Mouse (Mus musculus) limb, embryonic 12.5 days (tissue): ENCODE measurements around the gene Mgat5. TPM values are rescaled to one million over a fixed set of nuclear protein-coding genes. Genes with fewer than 3 reads are reported as not detected.

ENCODE experiments used
- ATAC-seq: fragments of 200-750 bp; cut with Nextera tagmentation; 2 replicates; pipeline ENCODE4 v1.8.0; 2017; ENCODE audit warnings: low read depth, moderate TSS enrichment; ENCODE audit not compliant: insufficient number of reproducible peaks, insufficient read depth, low FRiP score, low TSS enrichment
- H3K27ac ChIP-seq: fragments of 300-500 bp; sonication (generic); 2 replicates; pipeline ENCODE4 v1.5.1; 2016; ENCODE audit warnings: mild to moderate bottlenecking, moderate library complexity
- H3K27me3 ChIP-seq: fragments of 300-500 bp; sonication (generic); 2 replicates; pipeline ENCODE4 v1.6.1; 2016; ENCODE audit warnings: mild to moderate bottlenecking, moderate library complexity
- H3K36me3 ChIP-seq: fragments of 300-500 bp; sonication (generic); 2 replicates; pipeline ENCODE4 v1.6.1; 2016; ENCODE audit warnings: mild to moderate bottlenecking, moderate library complexity
- H3K4me1 ChIP-seq: fragments of 300-500 bp; sonication (generic); replicated peaks from 2 replicates; pipeline ENCODE4 v1.6.1; 2016
- H3K4me2 ChIP-seq: fragments of 300-500 bp; sonication (generic); 2 replicates; pipeline ENCODE4 v1.6.1; 2016; ENCODE audit warnings: mild to moderate bottlenecking, moderate library complexity
- H3K4me3 ChIP-seq: fragments of 300-500 bp; sonication (generic); replicated peaks from 2 replicates; pipeline ENCODE4 v1.5.1; 2016; ENCODE audit warnings: mild to moderate bottlenecking
- H3K9ac ChIP-seq: fragments of 300-500 bp; sonication (generic); replicated peaks from 2 replicates; pipeline ENCODE4 v1.6.1; 2016; ENCODE audit warnings: mild to moderate bottlenecking, moderate library complexity
- H3K9me3 ChIP-seq: fragments of 300-500 bp; sonication (generic); 2 replicates; pipeline ENCODE4 v1.6.1; 2016; ENCODE audit warnings: mild to moderate bottlenecking, moderate library complexity
- WGBS: fragments of 180-500 bp; shearing (Covaris S2); methylation state at CpG from one replicate; pipeline ENCODE4 v1.1.7; 2016; 5-methylcytosine and 5-hydroxymethylcytosine counted together
- polyA plus RNA-seq: library from polyadenylated mRNA; unstranded; fragments of >200 nt; fragmentation: Nextera tagmentation; extraction: Ambion mirVana; gene quantifications from 2 replicates; pipeline ENCODE4 v1.2.1, GENCODE M21; 2016

Gene Mgat5
- polyA plus RNA-seq, 1 experiment from 2014 or later = 6.2 TPM

DNA sequence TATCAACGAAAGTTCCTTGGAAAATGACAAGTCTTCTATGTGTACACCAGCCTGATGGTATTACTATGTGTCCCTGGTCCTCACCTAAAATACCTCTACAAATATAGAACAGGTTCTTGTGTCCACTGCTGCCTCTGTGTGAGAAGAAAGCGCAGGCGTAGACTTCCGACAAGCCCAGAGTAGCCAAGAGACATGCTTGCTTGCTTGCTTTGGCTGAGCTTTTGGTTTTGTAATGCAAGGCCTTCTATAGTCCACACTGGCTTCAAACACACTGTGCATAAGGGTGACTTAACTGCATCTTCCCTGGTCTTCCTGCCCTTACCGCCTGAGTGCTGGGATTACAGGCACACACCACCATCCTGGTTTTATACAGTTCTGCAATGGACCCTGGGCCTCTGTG lies 262.4 kb downstream of the Mgat5 start:
- no peaks in the 10 kb centered on the region for H3K36me3 ChIP-seq
- no peak for ATAC-seq
- no peaks in the 10 kb centered on the region for H3K4me1 ChIP-seq
- no peak overlapping the region for H3K4me3 ChIP-seq
- WGBS = 91% methylated on average over 5 of the region's 5 CpGs
- no peak overlapping the region for H3K27ac ChIP-seq
- H3K9me3 ChIP-seq = no peaks in the 10 kb centered on the region
- H3K4me2 ChIP-seq = no peak overlapping the region
- no peak overlapping the region for H3K9ac ChIP-seq
- H3K27me3 ChIP-seq = no peaks in the 10 kb centered on the region

DNA sequence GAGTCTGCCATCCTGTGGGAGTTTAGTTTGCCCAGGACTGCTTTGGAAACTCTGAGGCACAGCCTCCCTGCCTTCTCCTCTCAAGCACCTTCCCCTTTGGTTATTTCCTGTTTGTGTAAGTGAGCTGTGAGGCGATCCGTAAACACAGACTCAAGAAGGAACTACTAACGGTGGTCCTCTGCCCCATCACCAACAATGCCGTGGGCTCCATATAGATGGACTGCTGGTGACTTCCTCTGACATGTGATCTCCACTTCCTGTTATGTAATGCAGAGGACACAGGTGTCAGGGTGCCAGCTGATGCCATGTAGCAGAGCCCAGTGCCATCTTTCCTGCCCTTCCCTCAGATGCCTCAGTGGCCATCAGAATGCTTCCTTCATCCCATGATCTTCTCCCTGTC lies 265.4 kb downstream of the Mgat5 start:
- H3K4me2 ChIP-seq = no peak overlapping the region
- no peak overlapping the region for H3K4me3 ChIP-seq
- H3K9ac ChIP-seq = no peak overlapping the region
- ATAC-seq = no peak
- no peaks in the 10 kb centered on the region for H3K4me1 ChIP-seq
- no peak overlapping the region for H3K27ac ChIP-seq
- no peaks in the 10 kb centered on the region for H3K9me3 ChIP-seq
- 82% methylated on average over 4 of the region's 4 CpGs for WGBS
- H3K27me3 ChIP-seq = no peaks in the 10 kb centered on the region
- H3K36me3 ChIP-seq = peaks cover 7% of the 10 kb centered on the region; the same call in 1 of the 2 replicates

- Histone ChIP-seq H3K27ac (no peak overlapping the region), H3K4me2 (no peak overlapping the region)
- WGBS = 94% methylated on average over 5 of the region's 5 CpGs
Observed at GRCm38 (mm10) chr1:127475756-127476155, 270.9 kb downstream of the Mgat5 start.

DNA sequence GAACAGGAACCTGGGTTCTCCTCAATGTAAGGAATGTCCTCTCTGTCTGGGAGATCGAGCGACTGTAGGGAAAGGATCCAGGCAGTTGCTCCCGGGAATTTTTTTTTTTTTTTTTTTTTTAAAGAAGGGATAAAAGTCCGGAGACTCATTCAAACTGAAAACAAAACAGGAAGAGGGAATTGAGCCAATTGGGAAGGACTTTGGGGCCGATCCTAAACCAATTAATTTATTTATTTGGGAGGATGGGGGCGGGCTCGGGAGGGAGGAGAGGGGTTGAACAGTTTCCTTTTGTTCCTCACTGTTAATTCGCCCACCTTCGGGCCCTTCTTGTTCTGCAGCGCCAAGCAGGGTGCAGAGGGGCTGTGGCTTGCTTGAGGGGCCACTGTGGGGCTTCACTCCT lies 278.1 kb downstream of the Mgat5 start:
- ATAC-seq = no peak
- Histone ChIP-seq H3K9me3 (no peaks in the 10 kb centered on the region), H3K4me1 (no peaks in the 10 kb centered on the region), H3K4me3 (no peak overlapping the region), H3K4me2 (no peak overlapping the region), H3K9ac (no peak overlapping the region), H3K36me3 (peaks cover 30% of the 10 kb centered on the region), H3K27me3 (no peaks in the 10 kb centered on the region), H3K27ac (no peak overlapping the region)
- 82% methylated on average over 10 of the region's 10 CpGs for WGBS

More at GRCm38 (mm10) chr1:127475756-127476155, 270.9 kb downstream of the Mgat5 start:
- Histone ChIP-seq H3K36me3 (peaks cover 40% of the 10 kb centered on the region; the same call in 1 of the 2 replicates), H3K9me3 (no peaks in the 10 kb centered on the region), H3K9ac (no peak overlapping the region), H3K4me1 (no peaks in the 10 kb centered on the region), H3K27me3 (no peaks in the 10 kb centered on the region), H3K4me3 (no peak overlapping the region)
- ATAC-seq = no peak

- no peaks in the 10 kb centered on the region for H3K4me1 ChIP-seq
- H3K27ac ChIP-seq = no peak overlapping the region
- WGBS = 91% methylated on average over 8 of the region's 8 CpGs
- H3K9ac ChIP-seq = no peak overlapping the region
- ATAC-seq = no peak
- no peaks in the 10 kb centered on the region for H3K9me3 ChIP-seq
- peaks cover 26% of the 10 kb centered on the region for H3K36me3 ChIP-seq
- no peaks in the 10 kb centered on the region for H3K27me3 ChIP-seq
- H3K4me3 ChIP-seq = no peak overlapping the region
- H3K4me2 ChIP-seq = no peak overlapping the region
Observed at GRCm38 (mm10) chr1:127484188-127484587, 279.4 kb downstream of the Mgat5 start.

DNA sequence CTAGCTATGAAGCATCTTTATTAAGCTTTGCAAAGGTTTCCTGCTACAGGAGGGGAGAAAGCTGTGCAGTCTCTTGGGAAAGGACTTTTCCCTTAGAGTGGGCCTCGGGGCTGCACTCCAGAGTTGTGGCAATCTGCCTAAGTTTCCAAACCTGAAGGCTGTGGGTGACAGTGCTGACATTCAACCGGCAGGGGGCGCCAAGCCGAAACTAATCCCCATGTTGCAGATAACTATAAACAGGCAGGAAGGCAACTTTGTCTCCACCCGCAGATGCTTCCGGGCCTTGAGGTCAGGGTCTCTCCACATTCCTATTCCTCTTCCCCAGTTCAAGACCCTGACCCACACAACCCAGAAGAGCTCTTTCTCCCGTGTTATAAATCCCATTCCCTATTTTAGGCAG lies 280.0 kb downstream of the Mgat5 start:
- no peaks in the 10 kb centered on the region for H3K9me3 ChIP-seq
- no peaks in the 10 kb centered on the region for H3K27me3 ChIP-seq
- H3K4me1 ChIP-seq = no peaks in the 10 kb centered on the region
- ATAC-seq = no peak
- peaks cover 21% of the 10 kb centered on the region for H3K36me3 ChIP-seq
- no peak overlapping the region for H3K9ac ChIP-seq
- no peak overlapping the region for H3K4me2 ChIP-seq
- 47% methylated on average over 7 of the region's 7 CpGs for WGBS
- no peak overlapping the region for H3K27ac ChIP-seq
- H3K4me3 ChIP-seq = no peak overlapping the region

GRCm38 (mm10) chr1:127487161-127487560 lies 282.3 kb downstream of the Mgat5 start:
- 79% methylated on average over 4 of the region's 4 CpGs for WGBS
- no peak overlapping the region for H3K4me3 ChIP-seq
- no peaks in the 10 kb centered on the region for H3K9me3 ChIP-seq
- peaks cover 10% of the 10 kb centered on the region for H3K36me3 ChIP-seq
- no peak overlapping the region for H3K4me2 ChIP-seq
- H3K27ac ChIP-seq = no peak overlapping the region
- no peak overlapping the region for H3K9ac ChIP-seq
- ATAC-seq = no peak
- H3K27me3 ChIP-seq = no peaks in the 10 kb centered on the region
- no peaks in the 10 kb centered on the region for H3K4me1 ChIP-seq

GRCm38 (mm10) chr1:127496737-127497543 lies 292.1 kb downstream of the Mgat5 start:
- Histone ChIP-seq H3K4me3 (no peak overlapping the region), H3K36me3 (no peaks in the 10 kb centered on the region), H3K27me3 (0 out of 2 replicates have a peak, but pooled peaks cover 3% of the 10 kb centered on the region), H3K4me2 (no peak overlapping the region), H3K9me3 (no peaks in the 10 kb centered on the region), H3K9ac (no peak overlapping the region), H3K27ac (no peak overlapping the region), H3K4me1 (no peaks in the 10 kb centered on the region)
- WGBS = 36% methylated on average over 9 of the region's 9 CpGs
- peak; percentile 52; the same call in 1 of the 2 replicates for ATAC-seq

DNA sequence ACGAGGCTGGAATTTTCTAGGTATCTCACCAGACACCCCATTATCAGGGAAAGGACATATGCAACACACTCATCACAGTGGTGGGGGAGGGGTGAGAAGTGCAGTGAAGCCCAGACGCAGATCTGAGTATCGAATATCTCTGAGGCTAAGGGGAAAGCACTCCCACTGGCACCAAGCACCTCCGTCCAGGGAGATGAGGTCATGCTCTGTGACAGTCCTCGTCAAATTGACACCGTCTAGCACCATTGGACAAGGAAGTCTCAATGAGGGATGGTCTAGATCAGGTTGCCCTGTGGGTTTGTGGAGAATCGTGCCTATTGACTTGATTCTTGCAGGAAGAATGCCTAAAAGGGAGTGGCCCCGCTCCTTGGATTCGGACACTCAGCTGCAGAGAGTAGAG lies 293.9 kb downstream of the Mgat5 start:
- no peak for ATAC-seq
- H3K27ac ChIP-seq = no peak overlapping the region
- H3K4me1 ChIP-seq = no peaks in the 10 kb centered on the region
- no peaks in the 10 kb centered on the region for H3K9me3 ChIP-seq
- 0 out of 2 replicates have a peak, but pooled peaks cover 3% of the 10 kb centered on the region for H3K27me3 ChIP-seq
- 66% methylated on average over 9 of the region's 9 CpGs for WGBS
- no peak overlapping the region for H3K9ac ChIP-seq
- H3K4me2 ChIP-seq = no peak overlapping the region
- no peaks in the 10 kb centered on the region for H3K36me3 ChIP-seq
- no peak overlapping the region for H3K4me3 ChIP-seq

GRCm38 (mm10) chr1:127500219-127500618 lies 295.4 kb downstream of the Mgat5 start:
- H3K27ac ChIP-seq = no peak overlapping the region
- no peaks in the 10 kb centered on the region for H3K36me3 ChIP-seq
- 0 out of 2 replicates have a peak, but pooled peaks cover 3% of the 10 kb centered on the region for H3K27me3 ChIP-seq
- H3K4me2 ChIP-seq = no peak overlapping the region
- no peak overlapping the region for H3K9ac ChIP-seq
- no peaks in the 10 kb centered on the region for H3K9me3 ChIP-seq
- H3K4me3 ChIP-seq = no peak overlapping the region
- H3K4me1 ChIP-seq = no peaks in the 10 kb centered on the region
- no peak for ATAC-seq
- 6% methylated on average over 8 of the region's 8 CpGs for WGBS

GRCm38 (mm10) chr1:127500701-127501100 lies 295.9 kb downstream of the Mgat5 start:
- Histone ChIP-seq H3K27me3 (0 out of 2 replicates have a peak, but pooled peaks cover 3% of the 10 kb centered on the region), H3K4me3 (no peak overlapping the region), H3K36me3 (no peaks in the 10 kb centered on the region), H3K4me2 (no peak overlapping the region), H3K9me3 (no peaks in the 10 kb centered on the region), H3K27ac (no peak overlapping the region), H3K9ac (no peak overlapping the region), H3K4me1 (no peaks in the 10 kb centered on the region)
- 85% methylated on average over 17 of the region's 17 CpGs for WGBS
- ATAC-seq = no peak
